Mouse (Mus musculus) MEL (cell line): ENCODE measurements around the gene Endou.

Source experiments
- CHD2 ChIP-seq: IDR thresholded peaks from 2 replicates; pipeline ENCODE4 v1.6.1; 2011; ENCODE audit warnings: low read length, improper control_type of control experiment
- CTCF ChIP-seq, 3 experiments: IDR thresholded peaks in 2 of 3; conservative IDR thresholded peaks in 1 of 3; 2 replicates each; pipeline ENCODE4 v1.5.1; 2011 to 2012; ENCODE audit warnings: low read length in 3 of 3, low read depth in 2 of 3, mild to moderate bottlenecking in 2 of 3, improper control_type of control experiment in 1 of 3, inconsistent platforms in 1 of 3, mixed read lengths in 1 of 3, moderate library complexity in 1 of 3; ENCODE audit not compliant: control insufficient read depth in 1 of 3, insufficient read depth in 1 of 3, poor library complexity in 1 of 3, severe bottlenecking in 1 of 3
- EP300 ChIP-seq, 2 experiments: IDR thresholded peaks; 2 replicates each; pipeline ENCODE4 v1.6.1; 2011; ENCODE audit warnings: improper control_type of control experiment in 2 of 2, low read length in 2 of 2, low read depth in 1 of 2, mild to moderate bottlenecking in 1 of 2
- JUND ChIP-seq: IDR thresholded peaks from 2 replicates; pipeline ENCODE4 v1.6.1; 2011; ENCODE audit warnings: low read depth, mild to moderate bottlenecking, improper control_type of control experiment, low read length
- MAX ChIP-seq: IDR thresholded peaks from 2 replicates; pipeline ENCODE4 v1.6.1; 2011; ENCODE audit warnings: low read length, improper control_type of control experiment
- POLR2AphosphoS2 ChIP-seq: IDR thresholded peaks from 2 replicates; pipeline ENCODE4 v1.6.1; 2011; ENCODE audit warnings: low read length, improper control_type of control experiment
- RAD21 ChIP-seq: IDR thresholded peaks from 2 replicates; pipeline ENCODE4 v1.6.1; 2011; ENCODE audit warnings: mild to moderate bottlenecking, low read depth, low read length, improper control_type of control experiment
- TBP ChIP-seq: IDR thresholded peaks from 2 replicates; pipeline ENCODE4 v1.8.0; 2011; ENCODE audit warnings: low read depth, low read length, improper control_type of control experiment
- ZKSCAN1 ChIP-seq: IDR thresholded peaks from 2 replicates; pipeline ENCODE4 v1.6.1; 2012; ENCODE audit warnings: low read depth, mild to moderate bottlenecking, inconsistent platforms, low read length, improper control_type of control experiment, moderate library complexity

DNA sequence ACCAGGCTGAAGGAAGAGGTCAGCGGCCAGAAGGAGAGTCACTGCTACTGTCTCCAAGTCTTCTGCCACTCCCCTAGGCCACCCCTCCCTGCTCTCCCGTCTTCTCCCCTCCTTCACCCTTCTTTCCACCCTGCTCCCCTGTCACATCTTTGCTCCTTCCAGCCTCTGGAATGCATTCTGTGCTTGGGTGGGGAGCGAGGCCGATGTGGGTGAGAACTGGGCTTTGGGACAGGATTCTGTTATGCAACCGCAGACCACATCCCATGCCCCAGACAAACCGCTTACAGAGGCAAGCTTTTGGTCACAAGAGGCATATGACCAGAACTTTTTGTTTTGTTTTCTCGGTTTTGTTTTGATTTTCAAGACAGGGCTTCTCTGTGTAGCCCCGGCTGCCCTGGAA lies 4.1 kb downstream of the Endou start:
- TF ChIP-seq CTCF (IDR thresholded peaks at IDR 0.05 in 2 of 3, conservative IDR thresholded peaks at IDR 0.05 in 1 of 3; ENCODE audit: control insufficient read depth in 1 of 3, insufficient read depth in 1 of 3, low read depth in 2 of 3, low read length in 3 of 3, poor library complexity in 1 of 3, severe bottlenecking in 1 of 3) (no peak), MAX (no peak), RAD21 (no peak), JUND (no peak), EP300 (IDR thresholded peaks at IDR 0.05; ENCODE audit: low read depth in 1 of 2, low read length in 2 of 2) (no peak), CHD2 (no peak), TBP (no peak), ZKSCAN1 (no peak), POLR2AphosphoS2 (no peak)
